Mouse (Mus musculus) T-helper 2 cell (primary cell): ENCODE measurements at regions not wholly inside any gene's neighbourhood (a gene's known extent, or its start where the extent isn't known, plus 50 kb on each side); places are given as distances from the start of the nearest gene placed in this dataset.

ENCODE experiments used
- in situ Hi-C: fragments of 300-600 bp; cut with MboI, MseI; formaldehyde crosslinking; loops from one replicate; pipeline ENCODE4 v1.15.1; 2025; ENCODE audit warnings: high pct_unique_total_duplicates

- in situ Hi-C loops = no loop called here
Measured at GRCm38 (mm10) chr4:93450831-93451230, 115.5 kb upstream of the Tusc1 start.

GRCm38 (mm10) chr4:93444666-93445065 lies 109.4 kb upstream of the Tusc1 start:
- in situ Hi-C loops = no loop called here

DNA sequence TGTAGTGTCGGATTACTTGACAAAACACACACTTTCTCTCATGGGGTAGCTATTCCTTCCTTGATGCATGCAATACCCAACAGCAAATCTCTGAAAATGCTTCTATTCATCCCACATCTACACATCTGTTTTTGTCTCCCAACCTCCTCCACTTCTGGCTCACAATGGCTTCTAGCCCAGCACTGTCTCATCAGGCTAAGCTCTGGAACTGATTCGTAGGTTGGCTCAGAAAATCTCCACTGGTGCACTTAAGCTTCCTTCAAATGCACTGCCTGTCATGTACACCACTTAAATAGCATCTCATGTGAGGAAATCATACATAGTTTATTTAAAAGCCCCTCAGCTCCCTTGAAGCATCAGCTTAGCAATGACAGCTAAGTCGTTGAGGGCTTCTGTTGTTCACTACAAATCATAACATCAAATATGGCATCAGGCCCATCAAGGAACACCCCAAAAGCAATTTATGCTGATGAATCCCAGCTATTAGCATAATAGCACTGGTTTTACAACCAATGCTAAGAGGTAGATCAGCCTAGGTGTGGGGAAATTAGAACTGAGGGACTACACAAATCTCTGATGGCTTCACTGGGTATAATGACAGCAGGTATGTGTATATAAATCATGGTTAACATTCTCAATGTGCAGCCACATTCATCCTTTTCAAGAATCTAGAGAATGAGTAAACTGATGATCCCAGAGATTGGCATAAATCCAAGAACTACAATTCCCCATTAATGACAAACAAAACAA lies 103.5 kb upstream of the Tusc1 start:
- in situ Hi-C loops = loop anchor here (5.0 kb wide), 1 partner anchor 89 kb away; no protein-coding TSS in a partner anchor

GRCm38 (mm10) chr4:93437386-93438130 lies 102.2 kb upstream of the Tusc1 start:
- in situ Hi-C loops = loop anchor here (5.0 kb wide), 1 partner anchor 90 kb away; no protein-coding TSS in a partner anchor

DNA sequence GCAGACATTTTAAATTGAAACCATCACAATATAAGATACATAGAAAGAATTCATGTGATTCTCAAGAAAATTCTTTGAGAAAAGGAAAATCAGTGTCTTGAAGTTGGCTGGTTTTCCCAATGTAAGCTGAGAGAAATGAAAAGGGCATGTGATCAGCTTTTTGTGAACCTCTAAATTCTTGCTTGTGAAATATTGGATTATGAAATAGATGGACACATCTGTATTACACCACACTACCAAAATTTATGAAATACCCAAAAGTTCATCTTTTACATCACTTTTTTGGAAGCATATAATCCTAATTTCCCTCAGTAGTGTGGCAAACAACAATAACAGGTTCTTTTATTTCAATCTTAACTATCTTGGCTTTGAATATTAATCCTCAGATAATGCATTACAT lies 77.4 kb upstream of the Tusc1 start:
- in situ Hi-C loops = no loop called here

DNA sequence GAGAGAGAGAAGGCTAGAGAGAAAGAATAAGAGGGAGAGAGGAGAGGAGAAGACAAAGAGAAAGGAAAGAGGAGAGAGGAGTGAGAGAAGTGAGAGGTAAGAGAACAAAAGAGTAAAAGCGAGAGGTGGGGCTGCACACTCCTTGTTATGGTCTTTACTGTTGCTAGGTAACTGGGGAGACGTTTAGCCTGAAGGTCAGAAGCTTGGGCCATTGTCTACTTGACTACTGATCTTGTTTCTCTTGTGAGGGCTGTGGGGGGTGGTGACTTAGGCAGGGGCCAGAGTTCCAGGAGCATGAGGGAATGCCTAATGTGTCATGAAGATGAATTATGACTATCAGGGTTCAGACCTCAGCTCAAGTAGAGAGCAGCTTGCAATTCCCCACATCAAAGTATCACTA lies 71.6 kb upstream of the Tusc1 start:
- in situ Hi-C loops = no loop called here

- in situ Hi-C loops = no loop called here
Measured at GRCm38 (mm10) chr4:93400579-93400978, 65.3 kb upstream of the Tusc1 start.
